Mouse (Mus musculus): ENCODE data around the gene Cntnap5a.

Gene Cntnap5a

GRCm38 (mm10) chr1:115684518-115685368 is at the start of gene Cntnap5a:
TSS of gene Cntnap5a (plus strand) at chr1:115684756.
- peak; percentile 87 for DNase-seq (ENCODE audit: low read depth, low spot score)

DNA sequence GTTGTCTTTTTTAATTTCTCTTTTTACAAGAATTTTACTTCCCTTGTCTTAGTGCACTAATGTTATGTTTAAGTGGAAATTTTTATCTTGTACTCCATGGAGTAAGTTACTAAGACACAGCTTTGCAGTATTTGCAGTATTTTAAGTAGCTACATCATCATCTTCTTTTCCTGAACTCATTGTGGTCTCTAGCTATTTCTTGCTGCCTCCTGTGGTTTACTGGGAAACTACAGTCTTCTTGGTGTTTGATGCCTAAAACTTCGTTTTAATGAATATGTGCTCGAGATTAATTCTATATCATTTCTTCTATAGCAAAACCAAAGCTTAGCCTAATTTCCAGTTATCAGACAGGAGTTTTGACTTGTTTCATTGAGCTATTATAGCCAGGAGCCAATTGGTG is 37.6 kb upstream of the Cntnap5a start:
- DNase-seq (ENCODE audit: low read depth, low spot score), result no peak

DNA sequence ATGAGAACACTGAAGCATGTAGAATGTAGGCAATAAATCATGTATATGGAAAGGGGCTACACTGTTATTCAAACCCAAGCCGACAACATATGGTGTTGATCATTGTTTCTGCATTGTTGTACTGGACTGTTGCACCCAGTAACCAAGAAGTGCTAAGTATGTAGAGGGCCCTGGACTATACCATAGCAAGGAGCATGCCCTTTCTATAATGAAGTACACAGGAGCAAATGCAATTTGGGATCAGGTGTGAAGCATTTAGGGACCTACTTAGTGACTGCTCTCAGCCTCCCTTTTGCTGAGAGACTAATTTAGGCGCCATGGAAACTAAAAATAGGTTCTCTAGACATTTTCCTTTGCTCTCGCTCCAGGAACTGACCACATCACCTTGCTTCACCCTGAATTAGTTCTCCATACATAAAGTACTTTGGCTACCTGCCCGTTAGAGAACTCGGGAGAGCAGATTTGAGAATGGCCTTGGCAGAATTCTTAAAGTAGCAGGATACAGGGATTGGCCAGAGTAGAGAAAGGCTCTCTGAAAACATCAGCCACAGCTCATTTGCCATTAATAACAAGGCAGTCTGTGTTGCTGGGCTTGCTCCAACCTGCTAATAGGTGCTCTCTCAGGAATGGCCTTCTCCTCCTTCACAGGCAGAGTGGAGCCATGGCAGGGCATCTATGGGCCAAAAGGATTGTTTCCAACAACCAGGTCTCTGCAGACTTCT is 26.1 kb upstream of the Cntnap5a start:
- no peak for DNase-seq (ENCODE audit: low read depth, low spot score)

DNA sequence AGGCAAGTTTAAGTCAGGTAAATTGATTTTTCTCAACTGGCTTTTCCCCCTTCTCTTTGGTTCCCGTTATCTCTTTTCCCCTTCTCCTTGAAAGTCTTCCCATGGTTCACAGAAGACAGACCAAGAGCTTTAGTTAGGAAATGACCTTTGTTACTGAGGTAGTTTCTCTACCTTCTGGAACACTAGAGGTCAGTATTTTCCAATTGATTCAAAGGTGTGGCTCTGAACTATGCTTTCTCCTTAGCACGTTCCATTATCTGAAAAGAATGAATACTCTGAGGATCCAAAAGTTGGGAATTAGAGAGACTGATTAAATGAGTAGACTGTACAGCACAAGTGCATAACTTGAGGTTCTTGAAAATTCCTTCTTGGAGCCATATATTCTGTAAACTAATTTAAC is 1.9 kb downstream of the Cntnap5a start:
- DNase-seq (ENCODE audit: low read depth, low spot score), result no peak

DNA sequence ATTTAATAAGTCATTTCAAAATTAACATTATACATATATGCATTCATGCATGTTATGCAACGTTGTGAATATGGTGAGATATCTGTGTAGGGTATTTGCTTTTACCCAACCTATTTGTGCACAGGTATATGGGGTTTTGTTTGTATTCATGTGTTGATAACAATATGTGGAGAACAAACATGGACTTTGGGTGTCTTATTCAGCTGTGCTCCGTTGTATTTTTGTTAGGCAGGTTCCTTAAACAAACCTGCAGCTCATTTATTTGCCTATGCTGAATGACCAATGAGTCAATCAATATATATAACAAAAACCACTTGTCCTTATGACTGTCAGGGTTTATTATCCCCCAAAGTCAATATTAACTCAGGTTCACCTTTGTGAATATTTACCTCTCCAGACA is 15.2 kb downstream of the Cntnap5a start:
- DNase-seq (ENCODE audit: low read depth, low spot score), result no peak

DNA sequence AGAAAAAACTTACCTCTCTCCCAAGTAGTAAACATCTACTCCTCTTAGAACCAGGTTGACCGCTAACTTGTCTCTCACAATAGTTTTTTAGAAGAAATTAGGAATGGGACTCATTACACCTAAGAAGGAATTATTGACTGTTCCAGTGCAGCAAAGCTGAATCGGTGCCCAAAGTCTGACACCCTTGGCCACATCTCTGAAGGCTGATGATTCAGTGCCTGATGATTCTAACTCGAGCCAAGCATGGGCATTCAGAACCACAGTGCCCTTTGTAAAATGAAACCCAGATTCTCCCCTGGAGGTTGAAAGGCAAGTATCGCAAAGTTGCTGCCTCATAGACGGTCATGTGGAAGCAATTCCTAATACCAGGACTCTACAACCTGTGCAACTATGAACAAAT is 58.0 kb downstream of the Cntnap5a start:
- DNase-seq (ENCODE audit: low read depth, low spot score), result no peak

DNA sequence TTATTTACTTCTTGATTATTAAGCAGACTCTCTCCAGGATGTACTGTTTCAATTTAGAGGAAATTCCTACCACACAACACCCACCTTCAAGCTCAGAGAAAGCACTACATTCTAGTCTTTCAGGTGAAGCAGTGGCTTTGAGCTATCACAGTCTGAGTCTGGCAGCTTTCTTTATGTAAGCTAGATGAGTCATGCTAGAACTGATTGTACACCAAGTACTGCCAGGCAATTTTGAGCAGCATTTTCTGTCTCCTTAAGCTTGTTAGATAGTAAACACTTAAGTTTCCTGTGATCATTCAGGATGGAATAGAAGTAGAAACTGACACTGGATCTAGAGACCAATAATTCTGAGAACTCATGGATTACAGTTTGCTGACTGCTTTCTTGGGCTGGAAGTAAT is 61.0 kb downstream of the Cntnap5a start:
- DNase-seq (ENCODE audit: low read depth, low spot score), result no peak

- DNase-seq (ENCODE audit: low read depth, low spot score), result no peak
These were observed 100.2 kb downstream of the Cntnap5a start for GRCm38 (mm10) chr1:115784737-115785136.

DNA sequence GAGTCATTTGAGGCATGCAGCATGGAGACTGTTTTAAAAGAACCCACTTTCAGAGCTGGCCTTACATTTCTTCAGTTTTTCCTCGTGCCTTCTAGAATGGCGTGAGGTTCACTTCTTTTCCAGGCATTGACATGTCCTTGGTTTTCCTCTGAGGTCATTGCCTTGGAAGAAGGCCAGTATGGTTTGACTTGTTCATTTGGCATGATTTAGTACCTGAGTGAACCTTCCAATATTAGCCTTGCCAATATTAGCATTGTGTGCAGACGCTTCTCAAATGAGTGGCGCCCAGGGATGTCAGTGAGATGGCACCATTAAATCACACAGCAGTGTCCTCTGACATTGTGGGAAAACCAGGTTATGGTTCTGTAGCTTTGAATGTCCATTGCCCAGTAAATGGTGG is 158.0 kb downstream of the Cntnap5a start:
- DNase-seq (ENCODE audit: low read depth, low spot score), result no peak

DNA sequence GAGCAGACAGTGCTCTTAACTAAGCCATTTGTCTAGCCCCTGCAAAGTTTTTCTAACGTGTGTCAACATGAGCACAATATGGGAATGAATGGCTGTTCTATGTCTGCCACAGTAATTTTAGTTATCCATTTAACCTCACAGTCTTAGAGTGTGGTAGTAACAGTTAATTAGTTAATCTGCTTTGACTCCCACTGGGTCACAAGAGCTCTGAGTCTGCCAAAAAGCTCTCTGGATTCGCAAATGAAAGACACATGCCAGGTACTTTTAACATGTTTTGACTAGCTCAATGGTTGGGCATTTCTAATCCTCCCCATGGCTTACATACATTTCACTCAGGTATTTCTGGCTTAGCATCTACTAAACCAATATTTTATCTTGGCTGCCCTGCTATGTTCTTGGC is 163.0 kb downstream of the Cntnap5a start:
- no peak for DNase-seq (ENCODE audit: low read depth, low spot score)

GRCm38 (mm10) chr1:115852206-115852605 is 167.7 kb downstream of the Cntnap5a start:
- no peak for DNase-seq (ENCODE audit: low read depth, low spot score)

- no peak for DNase-seq (ENCODE audit: low read depth, low spot score)
These were observed 233.8 kb downstream of the Cntnap5a start for GRCm38 (mm10) chr1:115918396-115918795.

DNA sequence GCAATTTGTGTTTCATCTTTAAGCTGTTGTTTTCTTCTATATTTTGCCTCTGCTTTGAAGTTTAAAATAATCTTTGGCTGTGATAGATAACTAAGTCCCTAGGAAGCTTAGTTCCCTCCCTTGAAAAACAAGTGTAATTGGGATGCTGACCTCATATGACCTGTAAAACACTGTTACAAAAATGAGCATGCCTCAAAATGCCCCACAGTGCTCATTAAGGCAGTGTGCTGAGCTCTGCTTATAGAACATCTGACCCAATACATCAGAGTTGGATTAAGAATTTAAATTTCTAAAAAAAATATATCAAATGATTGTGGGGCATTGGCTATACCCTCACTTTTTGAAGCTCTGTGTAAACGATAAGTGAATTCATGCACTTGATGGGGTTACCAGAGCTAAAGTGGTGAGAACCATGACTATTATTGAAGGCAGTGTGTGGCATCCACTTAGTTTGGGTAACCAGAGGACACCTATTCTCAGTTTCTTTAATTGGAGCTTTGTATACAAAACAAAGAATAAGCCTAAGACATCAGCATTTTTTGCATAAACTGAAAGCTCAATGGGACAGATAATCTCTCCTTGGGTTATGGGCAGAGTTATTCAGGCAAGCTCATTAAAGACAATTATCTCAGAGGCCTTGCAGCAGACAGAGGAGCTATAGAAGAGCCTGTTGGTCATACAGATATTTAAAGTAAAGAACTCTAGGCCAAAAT is 241.6 kb downstream of the Cntnap5a start:
- no peak for DNase-seq (ENCODE audit: low read depth, low spot score)

DNA sequence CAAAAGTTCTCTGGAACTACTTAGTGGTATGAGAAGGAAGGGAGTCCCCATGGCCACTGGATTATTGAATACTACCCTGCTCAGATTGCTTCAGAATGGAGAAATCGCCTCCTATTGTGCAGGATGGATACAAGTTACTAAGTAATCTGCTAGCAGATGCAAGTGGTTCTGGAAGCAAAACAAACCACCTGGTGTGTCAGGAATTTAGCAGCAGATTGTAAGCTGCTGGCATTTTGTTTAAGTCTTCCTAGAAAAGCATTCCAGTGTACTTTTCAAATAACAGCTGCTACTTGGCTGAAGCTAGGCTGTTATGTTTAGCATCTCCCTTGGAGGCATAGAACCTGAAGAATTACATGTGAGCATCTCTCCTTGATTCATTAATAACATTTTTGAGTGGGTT is 247.5 kb downstream of the Cntnap5a start:
- no peak for DNase-seq (ENCODE audit: low read depth, low spot score)

DNA sequence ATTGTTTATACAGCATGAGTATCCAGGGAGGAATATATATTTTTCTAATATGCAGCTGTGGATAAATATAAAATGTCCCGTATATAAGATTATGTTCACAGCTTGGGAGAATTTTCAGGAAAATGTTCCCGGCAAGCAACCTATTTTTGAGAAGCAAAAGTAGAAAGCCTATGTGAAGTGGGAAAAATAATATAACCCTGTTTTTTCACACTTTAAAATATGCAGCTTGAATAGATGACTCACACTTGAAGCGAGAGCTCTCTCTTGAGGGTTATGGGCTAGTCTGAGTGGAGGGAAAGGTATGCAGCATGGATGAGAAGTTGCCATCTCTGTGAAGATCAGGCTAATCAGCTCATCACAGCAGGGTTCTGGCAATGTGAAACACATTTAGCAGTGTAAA is 261.3 kb downstream of the Cntnap5a start:
- DNase-seq (ENCODE audit: low read depth, low spot score), result no peak

DNA sequence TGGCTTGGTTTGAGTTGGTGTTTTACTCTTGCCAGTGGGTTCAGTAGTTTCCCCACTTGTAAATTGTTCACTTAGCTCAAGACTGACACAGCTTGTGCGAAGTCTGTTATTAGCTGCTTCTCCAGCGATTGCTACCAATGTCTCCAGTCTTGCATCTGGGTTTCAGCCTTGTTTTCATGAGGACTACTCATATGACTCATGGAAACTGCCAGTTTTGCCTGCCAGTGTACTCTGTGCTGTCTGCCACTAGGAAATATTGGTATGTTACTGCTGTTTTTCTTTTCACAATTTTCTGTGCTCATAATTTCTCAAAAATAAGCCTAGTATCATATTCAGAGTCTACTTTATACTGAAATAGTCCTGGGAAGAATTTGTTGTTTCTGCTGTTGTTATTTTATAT is 272.0 kb downstream of the Cntnap5a start:
- DNase-seq (ENCODE audit: low read depth, low spot score), result no peak

DNA sequence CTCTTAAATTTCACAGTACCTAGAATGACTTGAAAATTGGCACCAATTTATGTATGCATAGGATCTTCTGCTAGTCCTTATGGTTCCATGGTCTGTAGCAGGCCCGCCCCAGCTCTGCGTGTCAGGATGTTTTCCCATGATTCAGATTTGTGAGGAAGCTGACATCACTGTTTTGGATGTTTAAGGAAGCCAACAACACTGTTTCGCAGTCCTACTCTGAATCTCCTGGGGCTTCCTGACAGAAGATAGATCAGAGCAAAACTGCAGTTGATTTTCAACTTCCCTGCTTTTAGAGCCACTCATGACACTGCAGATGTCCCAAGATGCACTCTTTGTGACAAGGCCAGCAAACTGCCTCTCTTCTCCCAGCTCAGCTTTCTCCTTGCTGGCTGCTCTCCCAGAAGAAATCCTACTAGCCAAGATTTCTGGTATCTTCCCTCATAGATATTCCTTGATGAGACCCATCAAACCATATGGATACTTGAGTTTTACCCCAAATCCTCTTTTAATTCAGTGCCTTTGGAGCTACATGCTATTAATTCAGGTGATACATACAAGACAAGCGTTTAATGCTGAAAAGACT is 280.5 kb downstream of the Cntnap5a start:
- no peak for DNase-seq (ENCODE audit: low read depth, low spot score)

- DNase-seq (ENCODE audit: low read depth, low spot score), result no peak
These were observed 305.6 kb downstream of the Cntnap5a start for GRCm38 (mm10) chr1:115990204-115990603.

GRCm38 (mm10) chr1:116015768-116016167 is 331.2 kb downstream of the Cntnap5a start:
- DNase-seq (ENCODE audit: low read depth, low spot score), result no peak

DNA sequence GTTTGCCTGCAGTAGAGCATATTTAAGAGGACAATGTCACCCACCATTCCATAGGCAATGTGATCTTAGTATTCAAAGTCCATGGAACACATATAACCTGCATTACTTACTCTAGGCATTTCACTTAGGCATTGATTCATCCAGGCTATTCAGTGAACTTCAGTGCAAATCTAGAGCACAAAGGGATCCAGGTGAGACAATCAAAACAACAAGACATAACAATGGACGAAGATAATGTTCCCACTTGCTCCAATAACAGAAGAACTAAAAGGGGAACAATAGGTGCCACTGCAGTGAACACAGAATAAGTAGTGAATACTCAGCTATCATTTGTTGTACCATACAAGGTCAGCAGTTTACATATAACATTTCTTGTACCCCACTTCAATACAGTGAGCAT is 345.1 kb downstream of the Cntnap5a start:
- no peak for DNase-seq (ENCODE audit: low read depth, low spot score)

DNA sequence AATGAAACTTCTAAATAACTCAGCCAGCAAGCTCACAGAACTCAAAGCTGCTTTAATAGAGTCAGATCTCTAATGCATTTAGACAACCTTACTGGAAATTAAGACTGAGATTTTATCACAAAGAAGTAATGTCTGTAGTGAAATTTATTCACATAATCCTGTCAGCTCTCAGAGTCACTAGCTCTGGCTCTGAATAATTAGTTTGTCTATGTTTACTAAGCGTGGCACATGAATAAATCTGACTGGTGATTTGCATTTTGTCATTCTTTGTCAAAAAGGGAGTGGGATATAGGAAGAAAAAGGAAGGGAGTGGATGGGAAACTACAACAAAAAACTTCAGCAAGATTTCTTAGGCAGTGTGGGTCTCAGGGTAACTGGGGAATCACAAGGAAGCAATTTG is 351.3 kb downstream of the Cntnap5a start:
- DNase-seq (ENCODE audit: low read depth, low spot score), result no peak

- no peak for DNase-seq (ENCODE audit: low read depth, low spot score)
These were observed 352.3 kb downstream of the Cntnap5a start for GRCm38 (mm10) chr1:116036894-116037293.
